Mouse (Mus musculus): ENCODE data around the gene Clock.

DNA sequence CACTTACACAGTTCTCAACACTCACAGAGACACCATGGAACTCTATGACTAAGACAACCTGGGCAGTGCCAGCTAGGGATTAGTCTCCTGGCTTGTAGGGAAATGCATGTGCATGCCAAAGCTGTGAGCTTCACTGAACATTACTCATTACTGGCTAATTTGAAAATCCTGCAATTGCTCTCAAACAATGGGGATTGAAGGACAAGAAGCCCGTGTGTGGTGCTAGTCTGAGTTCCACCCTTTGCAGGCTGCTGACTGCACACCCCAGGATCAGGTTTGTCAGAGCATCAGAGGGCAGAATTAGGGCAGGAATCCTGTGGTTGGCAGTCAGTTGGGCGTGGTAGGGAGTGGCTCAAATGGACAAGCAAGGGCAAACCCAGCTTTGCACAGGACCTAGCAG, 41.5 kb upstream of the Clock start:
- no peak for TF ChIP-seq POLR2A (IDR thresholded peaks at IDR 0.05; ENCODE audit: borderline replicate concordance, extremely low read depth, low read depth, low read length)
- TF ChIP-seq CTCF (IDR thresholded peaks at IDR 0.05; ENCODE audit: insufficient read depth, low read length) = no peak
